Mouse (Mus musculus): Measurements from ENCODE around the gene Rap1b.
A peak's percentile ranks its signal among the peaks of the same experiment; 100 is the strongest.
"Not testable (repeated sequence)": the region's sequence is repeated elsewhere in the genome, so short reads cannot be mapped to it uniquely, and the experiment has no call there.

Gene Rap1b

DNA sequence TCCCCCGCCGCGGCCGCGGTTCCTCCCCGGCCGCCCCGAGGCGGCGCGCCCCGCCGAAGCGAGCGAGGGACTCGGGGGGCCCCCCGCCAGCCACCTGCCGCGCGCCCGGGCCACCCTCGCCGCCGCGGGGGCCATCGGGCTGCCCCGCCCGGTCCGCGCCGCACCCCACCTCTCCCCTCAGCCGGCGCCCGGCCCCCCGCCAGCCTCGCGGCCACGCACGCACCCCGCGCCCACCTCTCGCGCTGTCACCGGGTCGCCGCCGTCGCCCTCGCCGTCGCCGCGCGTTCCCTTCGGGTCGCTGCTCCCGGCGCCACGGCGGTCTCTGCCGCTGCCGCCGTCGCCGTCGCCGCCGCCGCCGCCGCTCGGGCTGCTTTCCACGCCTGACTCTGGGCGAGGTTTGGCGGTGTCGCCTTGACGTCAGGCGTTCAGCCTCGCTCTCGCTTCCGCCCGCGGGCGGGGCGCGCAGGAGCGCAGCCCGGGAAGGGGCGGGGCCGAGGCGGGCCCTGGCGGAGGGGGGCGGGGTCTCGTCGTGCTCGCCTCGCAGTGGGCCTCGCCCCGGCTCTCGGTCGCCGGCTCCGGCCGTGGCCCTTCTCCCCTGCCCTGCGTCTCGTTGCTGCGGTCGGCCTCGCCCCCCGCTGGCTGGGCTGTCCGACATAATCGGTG is at the start of gene Rap1b:
TSS of gene Rap1b (minus strand) at position 439 of the 663 bp plus-strand sequence.
- peak; percentile 92 for DNase-seq (ENCODE audit: low spot score in 2 of 2)

GRCm38 (mm10) chr10:117895186-117895585 is 49.4 kb upstream of the Rap1b start:
- no peak for DNase-seq (ENCODE audit: low spot score in 2 of 2)

DNA sequence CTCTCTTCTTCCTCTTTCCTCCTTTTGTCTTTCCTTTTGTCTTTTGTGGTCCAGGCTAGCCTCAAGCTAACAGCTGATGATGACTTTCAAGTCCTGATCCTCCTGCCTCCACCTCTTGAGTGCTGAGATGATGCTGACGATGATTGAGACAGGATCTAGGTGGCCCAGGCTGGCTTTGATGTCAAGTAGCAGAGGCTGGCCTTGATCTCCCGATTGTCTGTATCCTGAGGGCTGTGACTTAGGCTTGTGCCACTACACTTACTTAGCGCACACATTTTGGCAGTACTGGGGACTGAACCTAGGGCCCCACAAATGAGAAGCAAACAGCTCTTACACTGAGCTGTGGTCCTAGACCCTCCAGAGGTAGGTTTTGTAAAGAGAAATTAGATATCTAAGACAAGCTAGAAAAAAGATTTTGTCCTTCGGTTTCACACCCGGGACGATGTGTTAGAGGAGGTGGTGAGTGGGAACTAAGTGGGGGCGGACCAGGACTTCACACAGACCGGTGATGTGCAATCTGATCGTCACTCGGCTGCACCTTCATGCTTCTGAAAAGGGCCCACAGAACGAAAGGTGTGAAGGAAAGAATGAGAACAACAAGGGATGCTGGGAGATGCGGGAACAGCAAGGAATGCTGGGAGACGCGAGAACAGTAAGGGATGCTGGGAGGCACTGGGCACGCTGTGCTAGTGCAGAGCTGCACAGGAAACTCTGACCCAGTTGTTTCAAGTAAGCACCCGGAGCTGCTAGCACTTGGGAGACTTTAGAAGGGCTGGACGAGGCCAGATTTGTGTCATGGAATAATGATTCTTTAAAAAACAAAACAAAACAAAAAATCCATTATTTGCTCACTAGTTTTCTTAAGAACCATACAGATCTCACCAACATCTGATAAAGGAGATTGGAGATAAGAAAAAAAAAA is 48.5 kb upstream of the Rap1b start:
- DNase-seq (ENCODE audit: low spot score in 2 of 2): no peak

- not testable (repeated sequence) for DNase-seq (ENCODE audit: low spot score in 2 of 2)
These were observed 47.3 kb upstream of the Rap1b start for GRCm38 (mm10) chr10:117893128-117893527.

DNA sequence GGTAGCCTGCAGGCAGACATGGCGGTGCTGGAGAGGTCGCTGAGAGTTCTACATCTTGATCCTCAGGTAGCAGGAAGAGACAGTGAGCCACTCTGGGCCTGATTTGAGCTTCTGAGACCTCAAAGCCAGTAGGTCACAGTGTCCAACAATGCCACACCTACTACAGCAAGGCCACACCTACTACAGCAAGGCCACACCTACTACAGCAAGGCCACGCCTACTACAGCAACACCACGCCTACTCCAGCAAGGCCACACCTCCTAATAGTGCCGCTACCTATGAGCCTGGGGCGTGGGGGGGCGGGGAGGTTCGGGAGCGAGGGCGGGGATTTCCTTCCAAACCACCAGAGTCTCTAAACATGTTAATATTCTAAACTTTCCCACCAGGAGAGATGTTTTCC is 45.5 kb upstream of the Rap1b start:
- no peak for DNase-seq (ENCODE audit: low spot score in 2 of 2)

GRCm38 (mm10) chr10:117888822-117889221 is 43.0 kb upstream of the Rap1b start:
- no peak for DNase-seq (ENCODE audit: low spot score in 2 of 2)

DNA sequence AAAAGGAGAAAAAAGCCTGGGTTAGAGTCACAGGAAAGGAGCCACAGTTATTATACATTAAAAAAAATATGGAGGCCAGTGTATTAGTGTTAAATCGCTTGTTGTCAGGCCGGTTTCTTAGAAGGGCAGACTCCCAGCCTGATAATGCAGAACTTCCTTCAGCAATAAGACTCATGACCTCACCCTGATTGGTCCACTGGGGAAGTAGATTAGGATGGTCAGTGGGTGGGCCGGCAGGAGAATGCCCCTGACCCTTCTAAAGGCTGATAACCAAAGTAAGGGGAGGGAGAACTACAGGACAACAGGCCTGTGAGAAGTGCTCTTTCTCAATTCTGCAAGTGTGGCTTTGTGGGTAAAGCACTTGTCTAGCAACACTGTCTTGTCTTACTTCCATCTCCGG is 39.5 kb upstream of the Rap1b start:
- DNase-seq (ENCODE audit: low spot score in 2 of 2): no peak

DNA sequence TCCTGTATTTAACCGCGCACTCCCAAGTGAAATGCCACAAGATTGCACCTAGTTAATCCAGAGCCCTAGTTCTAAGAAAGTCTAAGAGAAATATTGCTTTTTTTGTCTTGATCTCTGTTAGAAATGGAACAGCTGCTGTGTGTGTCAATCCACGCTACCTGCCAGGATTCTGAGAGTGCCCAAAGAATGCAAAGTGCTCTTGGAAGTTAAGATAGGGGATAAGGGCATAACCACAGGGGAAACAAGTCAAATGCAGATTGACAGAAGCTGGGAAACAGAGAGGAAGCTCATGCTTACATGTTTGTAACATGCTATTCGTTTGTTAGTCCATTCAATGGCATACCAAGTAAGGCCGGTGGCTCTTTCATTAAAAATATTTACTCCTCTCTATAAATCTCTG is 38.9 kb upstream of the Rap1b start:
- no peak for DNase-seq (ENCODE audit: low spot score in 2 of 2)

GRCm38 (mm10) chr10:117883438-117883837 is 37.6 kb upstream of the Rap1b start:
- DNase-seq (ENCODE audit: low spot score in 2 of 2): no peak

- DNase-seq (ENCODE audit: low spot score in 2 of 2): peak in 1 of 2 experiments; percentile 36
These were observed 32.8 kb upstream of the Rap1b start for GRCm38 (mm10) chr10:117878628-117879027.

DNA sequence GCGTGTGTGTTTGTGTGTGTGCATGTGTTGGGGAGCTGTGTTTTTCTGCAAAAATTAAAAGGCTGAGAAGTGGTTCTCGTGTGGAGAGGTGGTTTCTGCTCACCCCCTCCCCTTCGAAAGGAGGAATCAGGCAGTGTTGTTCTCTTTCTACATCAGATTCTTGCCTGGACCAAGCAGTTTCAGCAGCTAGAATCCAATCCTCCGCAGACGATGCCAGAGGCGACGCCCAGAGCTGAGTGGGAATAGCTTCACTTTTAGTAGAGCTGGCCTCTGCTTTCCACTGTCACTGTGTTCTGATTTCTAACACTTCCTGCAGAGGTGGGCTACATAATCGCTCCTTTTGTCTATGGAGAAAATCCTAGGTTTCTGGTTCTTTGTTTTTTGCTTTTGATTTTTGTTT is 31.0 kb upstream of the Rap1b start:
- DNase-seq (ENCODE audit: low spot score in 2 of 2): peak; percentile 20 to 30

GRCm38 (mm10) chr10:117876400-117876799 is 30.6 kb upstream of the Rap1b start:
- no peak for DNase-seq (ENCODE audit: low spot score in 2 of 2)

DNA sequence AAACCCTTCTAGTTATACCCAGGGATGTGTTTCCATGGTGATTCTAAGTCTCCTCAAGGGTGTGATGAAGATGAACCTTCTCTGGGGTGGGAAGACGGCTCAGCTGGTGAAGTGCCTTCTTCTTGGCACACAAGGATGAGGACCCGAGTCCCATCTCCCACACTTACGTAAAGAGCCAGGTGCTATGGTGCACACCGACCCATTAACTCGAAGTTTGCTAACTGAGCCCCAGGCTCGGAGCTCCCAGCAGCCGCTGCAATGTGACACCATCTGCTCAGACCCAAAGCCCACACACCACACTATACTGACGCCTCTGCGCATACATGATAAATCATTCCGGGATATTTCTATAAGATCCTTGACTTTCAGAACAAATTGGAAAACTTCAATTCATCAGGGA is 29.1 kb upstream of the Rap1b start:
- peak; percentile 56 to 69 for DNase-seq (ENCODE audit: low spot score in 2 of 2)

- DNase-seq (ENCODE audit: low spot score in 2 of 2): no peak
These were observed 28.1 kb upstream of the Rap1b start for GRCm38 (mm10) chr10:117873952-117874351.

DNA sequence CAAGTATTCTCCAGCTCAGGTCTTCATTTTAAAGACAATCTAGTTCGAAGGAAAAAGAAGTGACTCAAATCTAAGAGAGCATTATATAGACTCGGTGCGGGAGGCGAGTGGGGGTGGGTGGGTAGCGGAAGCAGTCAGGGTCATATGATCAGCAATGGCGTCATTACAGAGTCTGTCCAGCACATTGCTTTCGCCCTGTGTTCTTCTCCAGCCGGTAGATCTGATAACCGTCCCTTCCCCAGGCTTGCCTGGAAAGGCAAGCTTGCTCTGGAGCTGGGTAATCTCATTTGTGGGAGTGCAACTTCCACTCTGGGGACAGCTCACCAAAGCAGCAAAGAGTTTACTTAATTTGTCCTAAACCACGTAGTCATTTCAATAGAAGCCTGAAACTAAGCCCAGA is 26.6 kb upstream of the Rap1b start:
- no peak for DNase-seq (ENCODE audit: low spot score in 2 of 2)

- no peak for DNase-seq (ENCODE audit: low spot score in 2 of 2)
These were observed 21.5 kb upstream of the Rap1b start for GRCm38 (mm10) chr10:117867301-117867700.

DNA sequence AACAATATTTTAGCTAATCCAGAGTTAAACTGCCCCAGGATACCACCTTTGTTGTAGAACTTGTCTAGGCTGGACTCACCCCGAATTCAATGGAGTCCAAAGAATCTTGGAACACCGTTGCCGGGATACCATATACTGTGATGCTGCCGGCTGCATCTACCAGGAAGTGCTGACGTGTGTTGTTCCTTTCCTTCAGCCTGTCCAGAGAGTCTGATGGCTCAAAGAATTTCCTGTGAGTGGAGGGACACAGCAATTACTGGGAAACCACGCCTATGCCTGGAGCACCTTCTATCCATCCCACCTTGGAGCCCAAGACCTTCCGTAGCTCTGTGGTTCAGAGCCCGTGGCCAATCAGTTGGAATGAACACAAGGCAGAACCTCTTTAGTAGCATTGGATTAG is 20.8 kb upstream of the Rap1b start:
- DNase-seq (ENCODE audit: low spot score in 2 of 2): no peak

DNA sequence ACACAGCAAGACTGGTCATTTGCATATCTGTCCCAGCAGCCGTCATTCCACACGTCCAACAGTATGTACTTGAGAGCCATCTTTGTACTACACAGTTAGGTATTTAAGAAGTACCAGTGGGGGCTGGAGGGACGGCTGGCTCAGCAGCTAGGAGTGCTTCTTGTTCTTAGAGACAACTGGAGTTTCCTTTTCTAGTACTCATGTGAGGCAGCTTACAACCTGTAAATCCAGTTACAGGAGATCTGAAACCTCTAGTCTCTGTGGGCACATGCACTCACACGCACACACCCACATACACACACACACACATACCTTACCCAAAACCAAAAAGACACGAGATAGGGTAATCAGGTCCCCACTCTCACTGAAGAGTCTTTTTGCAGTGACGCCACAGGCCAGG is 18.9 kb upstream of the Rap1b start:
- DNase-seq (ENCODE audit: low spot score in 2 of 2): no peak

- DNase-seq (ENCODE audit: low spot score in 2 of 2): no peak
These were observed 18.4 kb upstream of the Rap1b start for GRCm38 (mm10) chr10:117864251-117864650.

- DNase-seq (ENCODE audit: low spot score in 2 of 2): no peak
These were observed 16.3 kb upstream of the Rap1b start for GRCm38 (mm10) chr10:117862014-117862580.

GRCm38 (mm10) chr10:117860958-117861357 is 15.1 kb upstream of the Rap1b start:
- DNase-seq (ENCODE audit: low spot score in 2 of 2): no peak

DNA sequence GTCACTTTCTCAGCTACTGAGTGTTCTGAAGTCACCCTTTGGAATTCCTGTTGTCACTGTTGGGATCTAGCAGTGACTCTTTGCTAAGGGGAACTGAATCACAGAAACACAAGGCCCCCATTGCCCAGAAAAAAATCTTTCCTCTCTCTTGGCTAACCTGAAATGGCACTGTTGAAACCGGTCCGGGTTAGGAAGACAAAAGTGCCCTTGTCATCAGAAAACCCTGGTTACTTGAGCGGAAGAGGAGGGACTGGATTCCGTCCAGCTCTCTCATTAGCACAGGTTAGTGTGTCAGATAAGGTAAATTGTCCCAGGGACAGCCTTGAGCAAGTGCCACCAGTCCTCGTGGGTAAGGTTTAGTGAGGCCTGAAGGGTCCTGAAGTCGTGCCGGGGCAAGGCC is 14.5 kb upstream of the Rap1b start:
- no peak for DNase-seq (ENCODE audit: low spot score in 2 of 2)

DNA sequence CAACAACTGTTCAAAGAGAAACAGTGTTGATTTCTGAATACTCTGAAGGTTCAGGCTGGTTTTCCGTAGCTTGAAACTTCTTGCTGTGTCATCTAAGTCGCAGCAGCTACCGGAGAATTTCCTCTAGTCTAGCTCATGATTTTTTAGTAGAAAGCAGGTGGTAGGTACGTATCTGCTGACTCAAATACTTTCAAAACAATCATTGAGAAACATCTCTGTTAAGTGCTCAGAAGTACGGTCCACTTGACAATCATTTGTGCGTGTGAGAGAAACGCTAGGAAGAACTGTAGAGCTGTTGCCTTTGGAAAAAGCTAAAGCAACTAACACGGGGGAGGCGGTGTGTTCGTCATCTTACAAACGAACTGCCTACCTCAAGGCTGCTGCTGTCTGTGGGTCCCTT is 14.0 kb upstream of the Rap1b start:
- DNase-seq (ENCODE audit: low spot score in 2 of 2): no peak
